ENCODE assay signal across 21 mouse cellular contexts in the genomic region with DNA sequence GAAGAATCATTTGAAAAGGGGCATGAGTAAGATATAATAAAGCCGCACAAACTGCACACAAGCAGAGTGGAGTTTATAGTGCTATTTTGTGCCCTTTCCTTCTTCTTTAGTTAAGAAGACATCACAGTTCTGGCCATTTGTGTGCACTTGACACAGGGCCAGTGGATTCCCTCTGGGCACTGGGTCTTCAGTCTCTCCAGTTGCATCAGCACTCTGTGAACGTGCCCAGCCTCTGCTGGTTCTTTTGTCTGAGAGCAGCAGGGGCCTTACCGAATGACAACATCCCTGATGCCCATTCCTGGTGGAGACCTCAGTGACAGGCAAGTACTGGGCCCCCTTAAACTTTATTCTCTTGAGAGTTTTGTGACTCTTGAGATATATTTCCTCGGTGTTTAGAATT. TPM values are rescaled to one million over a fixed set of nuclear protein-coding genes. Genes with fewer than 3 reads are reported as not detected.
DNase-seq lines count a peak whose midpoint lies in the region; ATAC-seq and TF ChIP-seq lines count a peak whose summit lies in the region.
"Had no signal": no experiment of that assay in that cellular context is flagged by ENCODE, and none has a peak within 500 bp of the region (broad histone marks: within the 10 kb centered on the region; RNA-seq: fewer than 3 reads in every experiment).

No protein-coding gene starts in this region.

- no peak for TF ChIP-seq POLR2A in olfactory bulb, adult 2 months (IDR thresholded peaks at IDR 0.05; ENCODE audit: insufficient read depth, low read depth, low read length)

- intact Hi-C loops in gastrocnemius, postnatal 14 days (cut with DNase I; ENCODE audit: low total_unique reads): no loop called here

- no peak overlapping the region for H3K4me2 ChIP-seq in midbrain, embryonic 12.5 days (replicated peaks)
- no peak overlapping the region for H3K4me2 ChIP-seq in midbrain, embryonic 15.5 days
- no peak overlapping the region for H3K4me2 ChIP-seq in lung, postnatal 0 days (replicated peaks; ENCODE audit: low read depth, low read length)
- H3K4me2 ChIP-seq: kidney, embryonic 15.5 days; limb, embryonic 12.5 days; liver, embryonic 12.5 days; lung, embryonic 14.5 days had no signal

- H3K9me3 ChIP-seq in midbrain, embryonic 12.5 days: no peaks in the 10 kb centered on the region
- H3K9me3 ChIP-seq in midbrain, embryonic 15.5 days: no peaks in the 10 kb centered on the region
- H3K9me3 ChIP-seq in lung, postnatal 0 days (ENCODE audit: low read length): no peaks in the 10 kb centered on the region
- H3K9me3 ChIP-seq: kidney, embryonic 15.5 days; limb, embryonic 12.5 days; liver, embryonic 12.5 days had no signal

- DNase-seq in adrenal gland, postnatal 14 days: peak; percentile 13
- no peak for DNase-seq in adrenal gland, adult 18-20 months (ENCODE audit: low spot score in 2 of 2)
- peak; percentile 7 for DNase-seq in gastrocnemius, postnatal 14 days
- no peak for DNase-seq in gastrocnemius, adult 18-20 months (ENCODE audit: low spot score)
- DNase-seq in lung, postnatal 0 days (ENCODE audit: low spot score): no peak
- DNase-seq: cerebellum, adult 9-10 months; embryo, embryonic 11 days; lung, embryonic 14.5 days; right cerebral cortex, postnatal 25 days; thymus, postnatal 4 days had no signal

- ATAC-seq in midbrain, embryonic 12.5 days (ENCODE audit: low FRiP score, low read depth): 0 out of 2 replicates have a peak, but pooled peaks have one; percentile 31
- no peak for ATAC-seq in midbrain, embryonic 15.5 days (replicated peaks)
- ATAC-seq in lung, postnatal 0 days: no peak
- ATAC-seq: activated CD4-positive, CD25-positive, alpha-beta regulatory T cell, adult 4 months; CD4-positive, CD25-positive, alpha-beta regulatory T cell, adult 4 months; intestine, postnatal 0 days; liver, embryonic 12.5 days had no signal

- H3K27ac ChIP-seq in midbrain, embryonic 12.5 days (replicated peaks): no peak overlapping the region
- no peak overlapping the region for H3K27ac ChIP-seq in midbrain, embryonic 15.5 days
- H3K27ac ChIP-seq in olfactory bulb, adult 2 months (ENCODE audit: insufficient read depth, low read depth, low read length): 0 out of 2 replicates have a peak overlapping the region, but pooled peaks have one; percentile 0
- no peak overlapping the region for H3K27ac ChIP-seq in lung, postnatal 0 days (ENCODE audit: low read length)
- H3K27ac ChIP-seq: kidney, embryonic 15.5 days; limb, embryonic 12.5 days; liver, embryonic 12.5 days; macrophage had no signal

- no peaks in the 10 kb centered on the region for H3K27me3 ChIP-seq in midbrain, embryonic 12.5 days
- no peaks in the 10 kb centered on the region for H3K27me3 ChIP-seq in midbrain, embryonic 15.5 days (replicated peaks)
- H3K27me3 ChIP-seq in lung, postnatal 0 days (replicated peaks; ENCODE audit: insufficient read depth, low read length): no peaks in the 10 kb centered on the region
- H3K27me3 ChIP-seq: kidney, embryonic 15.5 days; limb, embryonic 12.5 days; liver, embryonic 12.5 days had no signal

- WGBS in midbrain, embryonic 12.5 days: 43% methylated on average over 4 of the region's 4 CpGs
- WGBS in midbrain, embryonic 15.5 days: 43% methylated on average over 4 of the region's 4 CpGs
- 53% methylated on average over 4 of the region's 4 CpGs for WGBS in olfactory bulb, adult 2 months
- WGBS in lung, postnatal 0 days: 71% methylated on average over 4 of the region's 4 CpGs

- TF ChIP-seq CTCF in olfactory bulb, adult 2 months (IDR thresholded peaks at IDR 0.05; ENCODE audit: insufficient read depth, low read depth, low read length): no peak
- TF ChIP-seq CTCF in lung, postnatal 0 days (IDR thresholded peaks at IDR 0.05): no peak

- no peaks in the 10 kb centered on the region for H3K36me3 ChIP-seq in midbrain, embryonic 12.5 days
- H3K36me3 ChIP-seq in midbrain, embryonic 15.5 days (replicated peaks): no peaks in the 10 kb centered on the region
- H3K36me3 ChIP-seq in lung, postnatal 0 days (ENCODE audit: insufficient read depth, low read length): no peaks in the 10 kb centered on the region
- H3K36me3 ChIP-seq: kidney, embryonic 15.5 days; limb, embryonic 12.5 days; liver, embryonic 12.5 days had no signal

- no peak for TF ChIP-seq EP300 in lung, postnatal 0 days (IDR thresholded peaks at IDR 0.05)

- no peak overlapping the region for H3K9ac ChIP-seq in midbrain, embryonic 12.5 days (replicated peaks)
- H3K9ac ChIP-seq in midbrain, embryonic 15.5 days: no peak overlapping the region
- H3K9ac ChIP-seq in lung, postnatal 0 days (replicated peaks; ENCODE audit: low read depth): no peak overlapping the region
- H3K9ac ChIP-seq: kidney, embryonic 15.5 days; limb, embryonic 12.5 days; liver, embryonic 12.5 days; lung, embryonic 14.5 days had no signal

- no peak overlapping the region for H3K4me3 ChIP-seq in midbrain, embryonic 12.5 days
- H3K4me3 ChIP-seq in midbrain, embryonic 15.5 days: no peak overlapping the region
- H3K4me3 ChIP-seq in olfactory bulb, adult 2 months (ENCODE audit: insufficient read depth, low read depth, low read length): no peak overlapping the region
- no peak overlapping the region for H3K4me3 ChIP-seq in lung, postnatal 0 days (ENCODE audit: low read depth, low read length)
- H3K4me3 ChIP-seq: kidney, embryonic 15.5 days; limb, embryonic 12.5 days; liver, embryonic 12.5 days had no signal

- H3K4me1 ChIP-seq in midbrain, embryonic 12.5 days: peaks cover 5% of the 10 kb centered on the region; the same call in 1 of the 2 replicates
- no peaks in the 10 kb centered on the region for H3K4me1 ChIP-seq in midbrain, embryonic 15.5 days
- H3K4me1 ChIP-seq in olfactory bulb, adult 2 months (ENCODE audit: control insufficient read depth, insufficient read depth, low read length): no peaks in the 10 kb centered on the region
- no peaks in the 10 kb centered on the region for H3K4me1 ChIP-seq in lung, postnatal 0 days (ENCODE audit: insufficient read depth, low read depth, low read length)
- H3K4me1 ChIP-seq: kidney, embryonic 15.5 days; limb, embryonic 12.5 days; liver, embryonic 12.5 days had no signal

RNA-seq across cellular contexts. Expression of a gene that starts 12.4 kb away (rescaled TPM):
- total RNA-seq in adrenal gland, postnatal 14 days (2021): 2.3 and 3.4 TPM in 2 replicates
- total RNA-seq in adrenal gland, adult 18-20 months (2021): 1 to 10 TPM; 2.0 to 4.3 TPM
- total RNA-seq in gastrocnemius, postnatal 14 days (2021): 1 to 10 TPM; 1.1 to 2.2 TPM
- total RNA-seq in gastrocnemius, adult 18-20 months (2021): under 1 TPM; 0.34 to 0.78 TPM
- polyA plus RNA-seq in midbrain, embryonic 12.5 days (2016; fragmentation: Nextera tagmentation; extraction: Ambion mirVana): 1.2 and 2.2 TPM in 2 replicates
- 1.6 and 2.0 TPM in 2 replicates for polyA plus RNA-seq in midbrain, embryonic 15.5 days (2015; fragmentation: Nextera tagmentation; extraction: Ambion mirVana)
- not detected in 2 replicates for polyA plus RNA-seq in olfactory bulb, adult 2 months (2012; ENCODE audit: insufficient read depth, insufficient read length, low replicate concordance, missing spikeins)
- 0.49 and 0.58 TPM in 2 replicates for polyA plus RNA-seq in lung, postnatal 0 days (2015; fragmentation: Nextera tagmentation; extraction: Ambion mirVana)
- total RNA-seq: hematopoietic stem cell, adult 5-6 weeks had no signal
- polyA plus RNA-seq: activated CD4-positive, CD25-positive, alpha-beta regulatory T cell, adult 4 months; CD4-positive, CD25-positive, alpha-beta regulatory T cell, adult 4 months; macrophage had no signal

Comparison
In these comparisons a context has a peak if more than half of its experiments do, and no peak if none do; other contexts are left out.
1. DNase-seq: peak in adrenal gland, postnatal 14 days (single experiment) and gastrocnemius, postnatal 14 days (single experiment); none in adrenal gland, adult 18-20 months (0 of 2), gastrocnemius, adult 18-20 months (single experiment) and lung, postnatal 0 days (single experiment).